Mouse (Mus musculus): ENCODE data around the gene Ptpn11.
"Not testable (repeated sequence)": the region's sequence is repeated elsewhere in the genome, so short reads cannot be mapped to it uniquely, and the experiment has no call there.

The Ptpn11 gene

DNA sequence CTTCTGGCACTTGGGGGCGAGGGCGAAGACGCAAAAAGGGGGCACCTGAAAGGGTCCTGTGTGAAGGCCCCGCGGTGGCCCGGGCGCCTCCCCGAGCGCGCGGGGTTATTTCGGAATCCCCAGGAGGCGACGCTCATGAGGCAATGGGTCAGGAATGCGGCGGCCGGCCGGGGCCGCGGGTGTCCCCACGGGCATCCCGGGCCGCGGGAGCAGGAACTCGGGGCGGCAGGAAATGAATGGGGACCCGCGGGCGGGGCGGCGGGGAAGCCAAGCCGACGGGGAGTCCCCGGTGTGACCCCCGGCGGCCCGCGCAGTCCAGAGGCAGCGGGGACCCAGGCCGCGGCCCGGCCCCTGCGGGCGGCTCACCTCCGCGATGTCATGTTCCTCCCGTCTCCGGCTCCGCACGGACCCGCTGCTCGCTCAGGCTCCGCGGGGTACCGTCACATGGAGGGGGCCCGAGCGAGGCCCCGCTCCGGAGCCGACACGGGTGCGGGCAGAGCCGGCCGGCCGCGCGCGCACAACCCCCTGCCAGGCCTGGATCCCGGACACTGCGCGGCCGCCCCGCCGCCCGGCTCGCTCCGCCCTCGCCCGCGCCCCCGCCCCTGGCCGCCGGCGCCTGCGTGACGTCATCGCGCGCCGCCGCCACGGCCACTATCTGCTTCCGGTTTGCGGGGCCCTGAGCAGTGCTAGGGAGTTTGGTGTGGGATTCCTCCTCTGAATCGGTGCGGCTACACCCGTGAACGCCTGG lies at the start of gene Ptpn11:
Gene Ptpn11 (minus strand): TSS at position 562 of the 748 bp plus-strand sequence.
- DNase-seq (ENCODE audit: low read depth, low spot score), result peak; percentile 57

DNA sequence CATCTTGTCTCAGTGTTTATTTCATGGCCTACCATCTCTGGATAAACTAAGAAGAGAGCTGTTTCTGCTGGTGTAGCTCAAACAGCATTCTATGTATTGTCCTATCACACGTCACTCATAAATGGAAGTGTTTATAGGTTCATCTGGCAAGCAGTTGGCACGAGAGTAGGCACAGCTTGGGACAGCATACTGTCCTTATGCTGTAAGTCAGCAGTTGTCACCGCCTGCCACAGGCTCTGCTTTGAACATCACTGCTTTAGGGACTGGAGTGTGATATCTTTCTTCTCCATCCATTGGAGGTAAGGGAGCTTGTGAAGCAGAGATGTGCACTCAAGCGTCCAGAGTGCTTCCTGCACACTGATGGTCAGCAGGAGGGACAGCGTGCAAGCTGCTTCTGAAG lies 48.6 kb upstream of the Ptpn11 start:
- DNase-seq (ENCODE audit: low read depth, low spot score), result no peak

GRCm38 (mm10) chr5:121238208-121238607 lies 47.0 kb upstream of the Ptpn11 start:
- no peak for DNase-seq (ENCODE audit: low read depth, low spot score)

GRCm38 (mm10) chr5:121236171-121236570 lies 45.0 kb upstream of the Ptpn11 start:
- no peak for DNase-seq (ENCODE audit: low read depth, low spot score)

GRCm38 (mm10) chr5:121233726-121234125 lies 42.5 kb upstream of the Ptpn11 start:
- DNase-seq (ENCODE audit: low read depth, low spot score), result no peak

DNA sequence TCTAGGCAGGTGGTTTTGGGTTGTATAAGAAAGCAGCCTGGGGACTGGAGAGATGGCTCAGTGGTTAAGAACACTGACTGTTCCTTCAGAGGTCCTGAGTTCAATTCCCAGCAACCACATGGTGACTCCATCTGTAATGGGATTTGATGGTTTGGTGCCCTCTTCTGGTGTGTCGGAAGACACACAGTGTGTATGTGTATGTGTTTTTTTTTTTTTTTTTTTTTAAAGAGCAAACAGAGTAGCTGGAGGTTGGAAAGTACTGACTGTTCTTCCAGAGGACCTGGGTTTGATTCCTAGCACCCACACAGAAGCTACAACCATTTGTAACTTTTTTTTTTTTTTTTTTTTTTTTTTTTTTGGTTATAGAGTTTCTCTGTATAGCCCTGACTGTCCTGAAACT lies 41.6 kb upstream of the Ptpn11 start:
- DNase-seq (ENCODE audit: low read depth, low spot score), result no peak

DNA sequence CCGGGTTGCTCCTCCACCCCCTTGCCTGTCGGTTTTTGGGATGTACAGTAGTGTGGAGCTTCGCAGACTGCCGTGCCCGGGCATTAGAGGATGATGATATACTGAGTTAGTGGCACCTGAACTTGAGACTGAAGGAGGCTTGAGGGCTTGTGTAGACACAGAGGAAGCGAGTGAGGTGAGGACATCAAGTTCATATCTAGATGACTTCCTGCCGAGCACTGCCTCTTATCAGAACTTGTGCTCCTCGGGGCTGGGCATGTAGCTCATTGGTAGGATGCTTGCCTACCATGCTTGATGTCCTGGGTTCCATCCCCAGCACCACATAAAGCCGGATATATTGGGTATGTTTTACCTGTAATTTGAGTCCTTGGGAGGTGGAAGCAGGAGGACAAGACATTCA lies 39.6 kb upstream of the Ptpn11 start:
- no peak for DNase-seq (ENCODE audit: low read depth, low spot score)

GRCm38 (mm10) chr5:121229182-121229581 lies 38.0 kb upstream of the Ptpn11 start:
- DNase-seq (ENCODE audit: low read depth, low spot score), result no peak

GRCm38 (mm10) chr5:121227330-121227729 lies 36.1 kb upstream of the Ptpn11 start:
- DNase-seq (ENCODE audit: low read depth, low spot score), result not testable (repeated sequence)

DNA sequence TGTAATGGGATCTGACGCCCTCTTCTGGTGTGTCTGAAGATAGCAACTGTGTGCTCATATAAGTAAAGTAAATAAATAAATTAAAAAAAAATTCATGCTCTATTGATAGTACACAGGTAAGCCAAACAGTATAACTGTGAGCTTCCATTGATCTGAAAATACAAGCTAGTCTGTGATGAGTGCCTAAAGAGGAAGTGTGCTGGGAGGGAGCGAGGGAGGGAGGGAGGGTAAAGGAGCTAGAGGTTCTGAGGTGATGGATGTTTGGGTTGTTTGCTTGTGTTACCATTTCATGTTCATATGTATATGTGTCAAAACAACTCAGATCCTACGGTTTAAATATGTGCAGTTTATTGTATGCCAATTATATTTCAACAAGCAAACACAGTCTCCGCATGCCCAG lies 35.6 kb upstream of the Ptpn11 start:
- DNase-seq (ENCODE audit: low read depth, low spot score), result no peak

GRCm38 (mm10) chr5:121226406-121226805 lies 35.2 kb upstream of the Ptpn11 start:
- DNase-seq (ENCODE audit: low read depth, low spot score), result no peak

GRCm38 (mm10) chr5:121225854-121226253 lies 34.7 kb upstream of the Ptpn11 start:
- DNase-seq (ENCODE audit: low read depth, low spot score), result no peak

- no peak for DNase-seq (ENCODE audit: low read depth, low spot score)
Measured at GRCm38 (mm10) chr5:121224856-121225255, 33.7 kb upstream of the Ptpn11 start.

DNA sequence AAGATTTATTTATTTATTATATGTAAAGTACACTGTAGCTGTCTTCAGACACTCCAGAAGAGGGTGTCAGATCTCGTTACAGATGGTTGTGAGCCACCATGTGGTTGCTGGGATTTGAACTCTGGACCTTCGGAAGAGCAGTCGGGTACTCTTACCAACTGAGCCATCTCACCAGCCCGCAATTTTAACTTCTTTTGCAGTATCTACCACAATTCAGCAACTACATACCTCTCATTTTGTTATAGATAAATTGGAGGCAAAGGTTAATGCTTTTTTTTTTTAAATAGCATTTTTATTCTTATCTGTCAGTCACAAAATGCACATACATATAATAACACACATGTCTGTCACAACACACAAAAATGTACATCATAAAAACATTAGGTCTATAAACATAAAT lies 32.8 kb upstream of the Ptpn11 start:
- not testable (repeated sequence) for DNase-seq (ENCODE audit: low read depth, low spot score)

DNA sequence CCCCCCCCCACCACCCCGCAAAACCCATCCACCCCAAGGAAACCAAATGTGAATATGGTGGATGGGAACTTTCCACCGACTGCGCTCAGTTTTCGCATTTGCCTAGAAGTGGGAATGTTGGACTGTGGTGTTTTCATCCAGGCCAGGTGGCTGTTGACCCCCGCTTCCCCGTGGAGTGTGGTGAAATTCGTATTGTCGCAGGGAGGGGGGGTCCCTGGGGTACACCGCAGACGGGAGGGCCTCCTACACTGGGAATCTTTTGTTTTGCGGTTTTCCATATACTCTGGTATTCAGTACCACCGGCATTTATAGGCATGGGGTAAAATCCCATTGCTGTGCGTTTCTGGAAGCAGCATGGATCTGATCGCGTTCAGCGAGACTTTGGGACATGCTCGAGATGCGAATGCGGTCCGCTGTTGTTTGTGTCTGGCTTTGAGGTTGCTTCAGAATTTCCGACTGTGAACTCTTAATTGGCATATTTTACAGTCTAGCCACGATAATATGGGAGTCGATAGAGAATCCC lies 30.2 kb upstream of the Ptpn11 start:
- no peak for DNase-seq (ENCODE audit: low read depth, low spot score)

GRCm38 (mm10) chr5:121220732-121221301 lies 29.6 kb upstream of the Ptpn11 start:
- DNase-seq (ENCODE audit: low read depth, low spot score), result no peak

GRCm38 (mm10) chr5:121219980-121220731 lies 29.0 kb upstream of the Ptpn11 start, which contains the start of gene Hectd4:
TSS of gene Hectd4 (plus strand) at chr5:121220219.
- DNase-seq (ENCODE audit: low read depth, low spot score), result peak; percentile 81

DNA sequence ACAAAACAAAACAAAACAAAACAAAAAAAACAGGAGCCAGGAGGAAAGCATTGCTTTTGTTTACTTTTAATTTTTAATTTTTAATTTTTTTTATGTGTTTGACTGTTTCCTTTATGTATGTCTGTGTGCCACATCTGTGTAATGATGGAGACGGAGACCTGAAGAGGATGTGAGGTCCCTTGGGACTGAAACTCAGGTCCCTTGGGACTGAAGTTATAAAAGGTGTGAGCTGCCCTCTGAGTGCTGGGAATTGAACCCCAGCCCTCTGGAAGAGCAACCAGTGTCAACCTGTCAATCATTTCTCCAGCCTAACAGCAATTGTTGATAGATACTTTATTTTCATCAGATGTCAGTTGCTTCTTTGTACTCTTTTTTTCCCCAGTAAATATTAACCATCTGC lies 28.0 kb upstream of the Ptpn11 start:
- no peak for DNase-seq (ENCODE audit: low read depth, low spot score)

- no peak for DNase-seq (ENCODE audit: low read depth, low spot score)
Measured at GRCm38 (mm10) chr5:121217313-121217634, 26.1 kb upstream of the Ptpn11 start.

- not testable (repeated sequence) for DNase-seq (ENCODE audit: low read depth, low spot score)
Measured at GRCm38 (mm10) chr5:121216584-121217312, 25.6 kb upstream of the Ptpn11 start.

DNA sequence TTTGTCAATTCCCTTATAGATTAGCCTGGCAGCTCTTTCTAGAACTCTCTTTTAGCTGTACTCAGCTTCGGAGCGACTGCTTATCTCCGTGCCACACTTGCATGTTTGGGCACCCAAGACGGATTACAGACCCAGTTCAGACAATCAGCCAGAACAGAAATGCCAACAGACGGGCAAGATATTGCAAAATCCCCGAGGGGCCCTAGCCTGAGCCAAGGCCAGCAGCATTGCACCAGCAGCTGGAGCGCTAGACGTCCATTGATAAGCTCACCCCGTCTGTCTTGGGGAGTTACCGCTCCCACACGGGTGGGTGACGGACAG lies 24.9 kb upstream of the Ptpn11 start:
- no peak for DNase-seq (ENCODE audit: low read depth, low spot score)

All from brain, embryonic 18.5 days (tissue).